Mouse (Mus musculus) liver, postnatal 0 days (tissue): Measurements from ENCODE around the gene Vps37b. TPM values are rescaled to one million over a fixed set of nuclear protein-coding genes. Genes with fewer than 3 reads are reported as not detected.

ENCODE experiments used
- ATAC-seq: fragments of 200-750 bp; cut with Nextera tagmentation; 2 replicates; pipeline ENCODE4 v1.8.0; 2017; ENCODE audit warnings: mild to moderate bottlenecking, moderate library complexity
- DNase-seq: peaks from one replicate; pipeline ENCODE4 v3.0.0-alpha.2; 2016
- H3K27ac ChIP-seq: fragments of 300-500 bp; sonication (generic); 2 replicates; pipeline ENCODE4 v1.5.1; 2014; ENCODE audit warnings: antibody characterized with exemption, moderate library complexity, mild to moderate bottlenecking, low read depth
- H3K27me3 ChIP-seq: fragments of 300-500 bp; sonication (generic); 2 replicates; pipeline ENCODE4 v1.6.1; 2014; ENCODE audit warnings: low read length, control low read depth, mixed read lengths; ENCODE audit not compliant: insufficient read depth
- H3K36me3 ChIP-seq: fragments of 300-500 bp; sonication (generic); replicated peaks from 2 replicates; pipeline ENCODE4 v1.6.1; 2014; ENCODE audit warnings: mild to moderate bottlenecking, control low read depth, low read length, moderate library complexity, mixed read lengths; ENCODE audit not compliant: insufficient read depth
- H3K4me1 ChIP-seq: fragments of 300-500 bp; sonication (generic); 2 replicates; pipeline ENCODE4 v1.6.1; 2014; ENCODE audit warnings: antibody characterized with exemption, mild to moderate bottlenecking, control low read depth; ENCODE audit not compliant: insufficient read depth
- H3K4me2 ChIP-seq: fragments of 300-500 bp; sonication (generic); 2 replicates; pipeline ENCODE4 v1.6.1; 2014; ENCODE audit warnings: low read depth, mild to moderate bottlenecking, low read length, moderate library complexity, mixed read lengths
- H3K4me3 ChIP-seq: fragments of 300-500 bp; sonication (generic); 2 replicates; pipeline ENCODE4 v1.5.1; 2014; ENCODE audit warnings: low read depth, low read length
- H3K9ac ChIP-seq: fragments of 300-500 bp; sonication (generic); replicated peaks from 2 replicates; pipeline ENCODE4 v1.6.1; 2014; ENCODE audit warnings: mild to moderate bottlenecking, moderate library complexity
- H3K9me3 ChIP-seq: fragments of 300-500 bp; sonication (generic); 2 replicates; pipeline ENCODE4 v1.6.1; 2016; ENCODE audit warnings: mild to moderate bottlenecking, control low read depth, low read length, mixed read lengths
- CTCF ChIP-seq: sonication (generic); IDR thresholded peaks from 2 replicates; pipeline ENCODE4 v1.5.1; 2016; ENCODE audit warnings: antibody characterized with exemption, low read depth
- EP300 ChIP-seq: IDR thresholded peaks from 2 replicates; pipeline ENCODE4 v1.6.1; 2016; ENCODE audit warnings: antibody characterized with exemption, low read depth, mild to moderate bottlenecking
- WGBS: fragments of 180-500 bp; shearing (Covaris S2); extraction: QIAGEN DNeasy Blood & Tissue Kit; methylation state at CpG from one replicate; pipeline ENCODE4 v1.1.7; 2014; ENCODE audit not compliant: insufficient replicate concordance; 5-methylcytosine and 5-hydroxymethylcytosine counted together
- polyA plus RNA-seq: library from polyadenylated mRNA; unstranded; fragments of >200 nt; fragmentation: Nextera tagmentation; extraction: Ambion mirVana; gene quantifications from 2 replicates; pipeline ENCODE4 v1.2.1, GENCODE M21; 2015

The Vps37b gene
- polyA plus RNA-seq, 1 experiment from 2014 or later = 17.6 TPM

DNA sequence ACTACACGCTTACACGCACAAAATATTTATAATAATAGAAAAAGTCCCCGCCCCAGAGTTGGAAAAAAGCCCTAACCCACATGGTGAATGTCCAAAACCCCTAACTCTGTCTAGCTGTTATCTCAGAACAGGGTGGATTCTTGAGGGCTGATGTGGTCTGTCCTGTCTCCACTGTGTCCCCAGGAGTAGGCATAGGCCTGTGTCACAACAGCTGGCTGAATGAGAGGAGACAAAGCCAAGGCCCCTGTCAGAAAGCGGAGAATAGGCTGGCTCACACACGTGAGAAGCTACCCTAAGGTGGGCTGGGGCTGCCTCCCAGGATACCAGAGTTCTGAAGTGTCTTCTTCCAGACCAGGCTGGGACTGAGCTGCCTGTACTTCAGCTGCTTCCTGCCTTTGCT, 53.9 kb downstream of the Vps37b start:
- Histone ChIP-seq H3K27me3 (peaks cover 2% of the 10 kb centered on the region; the same call in 1 of the 2 replicates), H3K36me3 (no peaks in the 10 kb centered on the region), H3K4me1 (peaks cover 55% of the 10 kb centered on the region), H3K4me2 (0 out of 2 replicates have a peak overlapping the region, but pooled peaks have one; percentile 89), H3K9me3 (no peaks in the 10 kb centered on the region), H3K27ac (peak overlapping the region; percentile 91), H3K4me3 (no peak overlapping the region), H3K9ac (0 out of 2 replicates have a peak overlapping the region, but pooled peaks have one; percentile 21)
- WGBS = 61% methylated on average over 5 of the region's 5 CpGs
- ATAC-seq (no peak), DNase-seq (no peak)
- TF ChIP-seq CTCF (no peak), EP300 (no peak)

DNA sequence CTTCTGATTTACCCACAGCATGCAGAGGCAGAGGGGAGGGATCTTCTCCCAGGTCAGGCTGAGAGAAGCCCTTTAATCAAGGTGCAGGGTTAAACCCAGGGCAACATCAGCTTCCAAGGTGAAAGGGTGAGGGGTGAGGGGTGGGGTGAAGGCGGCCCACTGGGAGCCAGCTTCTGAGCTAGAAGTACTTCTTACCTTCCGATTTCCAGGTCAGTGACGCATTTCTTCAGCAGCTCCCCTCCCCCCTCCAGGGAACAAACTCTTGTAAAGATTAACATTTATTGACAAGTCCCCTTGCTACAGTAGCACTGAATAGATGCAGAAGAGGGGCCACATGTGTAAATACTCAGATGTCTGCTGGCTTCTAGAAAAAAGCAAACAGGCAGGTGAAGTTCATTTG, 54.8 kb downstream of the Vps37b start:
- Histone ChIP-seq H3K4me3 (no peak overlapping the region), H3K4me1 (peaks cover 48% of the 10 kb centered on the region), H3K27ac (peak overlapping the region; percentile 91), H3K4me2 (peak overlapping the region; percentile 89), H3K36me3 (no peaks in the 10 kb centered on the region), H3K27me3 (peaks cover 6% of the 10 kb centered on the region; the same call in 1 of the 2 replicates), H3K9ac (peak overlapping the region; percentile 26; the same call in 1 of the 2 replicates), H3K9me3 (no peaks in the 10 kb centered on the region)
- ATAC-seq = peak; percentile 41; the same call in 1 of the 2 replicates
- 58% methylated on average over 3 of the region's 3 CpGs for WGBS
- peak; percentile 41; the same call in 1 of the 2 replicates for TF ChIP-seq EP300
- no peak for TF ChIP-seq CTCF
- peak; percentile 60 for DNase-seq

GRCm38 (mm10) chr5:123975668-123976180, 56.3 kb downstream of the Vps37b start:
- peak overlapping the region; percentile 44; the same call in 1 of the 2 replicates for H3K9ac ChIP-seq
- H3K4me2 ChIP-seq = peak overlapping the region; percentile 89
- peaks cover 37% of the 10 kb centered on the region for H3K4me1 ChIP-seq
- ATAC-seq (no peak), DNase-seq (no peak)
- peaks cover 6% of the 10 kb centered on the region; the same call in 1 of the 2 replicates for H3K27me3 ChIP-seq
- H3K36me3 ChIP-seq = no peaks in the 10 kb centered on the region
- no peaks in the 10 kb centered on the region for H3K9me3 ChIP-seq
- WGBS = 34% methylated on average over 6 of the region's 6 CpGs
- H3K27ac ChIP-seq = peak overlapping the region; percentile 91
- peak overlapping the region; percentile 72 for H3K4me3 ChIP-seq
- no peak for TF ChIP-seq CTCF
- no peak for TF ChIP-seq EP300

- peaks cover 30% of the 10 kb centered on the region for H3K4me1 ChIP-seq
- H3K27ac ChIP-seq = peak overlapping the region; percentile 91
Measured at GRCm38 (mm10) chr5:123974616-123975111, 57.4 kb downstream of the Vps37b start.

GRCm38 (mm10) chr5:123974179-123974485, 57.9 kb downstream of the Vps37b start:
- Histone ChIP-seq H3K36me3 (no peaks in the 10 kb centered on the region), H3K4me3 (peak overlapping the region; percentile 72), H3K9me3 (no peaks in the 10 kb centered on the region), H3K9ac (peak overlapping the region; percentile 82), H3K27me3 (peaks cover 6% of the 10 kb centered on the region; the same call in 1 of the 2 replicates), H3K4me2 (peak overlapping the region; percentile 89), H3K27ac (peak overlapping the region; percentile 91), H3K4me1 (peaks cover 25% of the 10 kb centered on the region)
- no peak for TF ChIP-seq EP300
- no peak for TF ChIP-seq CTCF
- DNase-seq = no peak
- WGBS = 2% methylated on average over 14 of the region's 14 CpGs
- ATAC-seq = no peak

More at GRCm38 (mm10) chr5:123974616-123975111, 57.4 kb downstream of the Vps37b start:
- Histone ChIP-seq H3K9ac (peak overlapping the region; percentile 10; the same call in 1 of the 2 replicates), H3K27me3 (peaks cover 6% of the 10 kb centered on the region; the same call in 1 of the 2 replicates), H3K36me3 (no peaks in the 10 kb centered on the region), H3K9me3 (no peaks in the 10 kb centered on the region), H3K4me2 (peak overlapping the region; percentile 89), H3K4me3 (peak overlapping the region; percentile 72)
- ATAC-seq (no peak), DNase-seq (no peak)
- TF ChIP-seq EP300 (0 out of 2 replicates have a peak, but pooled peaks have one; percentile 16), CTCF (no peak)
- 18% methylated on average over 11 of the region's 11 CpGs for WGBS

DNA sequence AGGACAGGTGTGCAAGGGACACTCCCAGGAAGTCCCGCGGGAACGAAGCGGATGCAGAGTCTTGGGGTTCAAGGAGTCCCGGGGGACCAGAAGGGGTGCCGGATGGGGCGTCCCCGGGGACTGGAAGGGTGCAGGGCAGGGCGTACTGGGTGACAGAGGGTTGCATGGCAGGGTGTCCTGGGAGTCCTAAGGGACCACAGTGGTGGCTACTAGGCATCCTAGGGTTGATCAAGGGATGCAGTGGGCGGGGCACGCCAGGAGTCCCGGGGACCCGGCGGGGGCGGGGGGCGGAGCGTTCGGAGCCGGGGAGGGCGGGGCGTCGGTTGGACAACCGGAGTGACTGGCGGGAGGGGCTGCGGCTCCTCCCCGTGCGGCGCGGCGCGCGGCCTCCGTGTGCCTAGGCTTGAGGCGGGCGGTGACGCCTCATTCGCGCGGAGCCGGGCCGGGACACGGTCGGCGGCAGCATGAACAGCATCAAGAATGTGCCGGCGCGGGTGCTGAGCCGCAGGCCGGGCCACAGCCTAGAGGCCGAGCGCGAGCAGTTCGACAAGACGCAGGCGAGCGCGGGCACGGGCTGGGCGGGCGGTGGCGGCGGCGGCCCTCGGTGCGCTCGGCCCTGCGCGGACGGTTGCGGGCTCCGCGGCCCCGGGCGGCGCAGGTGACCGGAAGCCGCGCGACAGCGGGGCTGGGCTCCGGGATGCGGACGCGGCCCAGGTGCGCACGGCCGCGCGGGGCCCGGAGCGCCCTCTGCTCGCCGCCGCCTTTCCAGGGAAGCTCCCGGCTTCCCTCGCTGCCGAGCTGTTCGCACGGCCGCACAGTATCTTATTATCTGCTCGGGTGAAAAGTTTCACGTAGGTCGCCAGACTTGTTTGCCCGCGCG, 58.5 kb downstream of the Vps37b start, which contains the start of gene Hip1r:
Hip1r (plus strand) TSS at position 330 of the 880 bp plus-strand sequence.
- Histone ChIP-seq H3K4me1 (peaks cover 23% of the 10 kb centered on the region), H3K9ac (peak within 1 kb of the TSS; percentile 82), H3K4me2 (peak within 1 kb of the TSS; percentile 89), H3K9me3 (no peaks in the 10 kb centered on the region), H3K36me3 (no peaks in the 10 kb centered on the region), H3K27me3 (peaks cover 6% of the 10 kb centered on the region; the same call in 1 of the 2 replicates), H3K4me3 (peak within 1 kb of the TSS; percentile 72), H3K27ac (peak within 1 kb of the TSS; percentile 91)
- WGBS = under 1% methylated on average over 62 of the region's 106 CpGs
- peak; percentile 92 for DNase-seq
- peak; percentile 79 for ATAC-seq
- TF ChIP-seq CTCF (no peak), EP300 (no peak)
